Mouse (Mus musculus) cerebellum, postnatal 14 days (tissue): ENCODE data around the gene Fbxl14.

Experiments
- DNase-seq, 2 experiments: peaks; one replicate each; pipeline ENCODE4 v3.0.0; 2021; ENCODE audit warnings: mixed read lengths in 2 of 2

Fbxl14 gene

GRCm38 (mm10) chr6:119499271-119499670 is 19.8 kb downstream of the Fbxl14 start:
- DNase-seq, result no peak

DNA sequence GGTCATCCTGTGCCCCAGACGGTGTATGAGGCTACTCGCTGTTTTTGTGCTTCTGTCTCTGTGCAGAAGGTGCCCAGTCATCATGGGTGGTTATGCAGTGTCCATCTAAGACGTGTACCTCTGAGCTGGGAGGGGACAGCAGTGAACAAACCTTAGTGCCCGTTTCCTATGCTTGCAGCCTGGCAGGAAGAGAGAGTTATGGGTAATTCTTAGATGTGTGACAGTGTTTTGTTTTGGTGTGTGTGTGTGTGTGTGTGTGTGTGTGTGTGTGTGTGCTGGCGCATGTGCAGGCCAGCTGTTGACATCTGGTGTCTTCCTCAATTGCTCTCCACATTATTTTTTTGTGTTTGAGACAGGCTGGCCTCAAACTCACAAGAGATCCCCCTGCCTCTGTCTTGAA is 20.6 kb downstream of the Fbxl14 start:
- no peak for DNase-seq

DNA sequence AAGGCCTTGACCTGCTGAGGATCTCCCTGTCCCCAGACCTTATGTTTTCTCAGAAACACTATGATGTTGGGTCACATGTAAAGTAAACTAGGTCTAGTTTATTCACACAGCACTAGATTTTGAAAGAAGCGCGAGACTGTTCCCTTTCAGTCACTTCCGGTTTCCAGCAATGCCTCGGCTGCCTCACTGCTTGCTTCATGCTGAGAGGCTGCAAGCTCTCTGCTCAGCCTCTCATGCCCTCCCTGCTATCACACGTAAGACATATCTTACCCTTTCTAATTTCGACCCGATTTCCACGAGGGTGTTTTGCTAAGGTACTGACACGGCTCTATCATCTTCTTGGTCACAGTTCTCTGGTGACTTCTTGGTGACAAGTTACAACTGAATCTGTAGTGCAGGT is 22.6 kb downstream of the Fbxl14 start:
- no peak for DNase-seq

DNA sequence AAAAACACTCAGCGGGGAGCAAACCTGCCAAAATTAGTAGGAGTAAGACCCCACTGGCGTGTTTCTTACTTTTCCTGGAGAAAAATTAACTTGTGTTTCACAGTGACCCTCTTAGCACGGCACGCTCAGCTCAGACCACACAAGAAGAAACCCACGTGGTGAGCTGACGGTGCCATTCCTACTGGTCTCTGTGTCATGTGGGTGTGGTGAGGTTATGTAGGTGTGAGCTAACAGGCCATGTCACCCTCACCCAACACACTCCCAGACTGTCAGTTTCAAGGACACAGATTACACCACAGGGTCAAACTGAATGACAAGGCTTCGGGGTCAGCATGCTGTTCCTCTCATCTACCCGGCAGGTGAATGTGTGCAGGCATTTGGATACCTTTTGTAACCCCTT is 25.3 kb downstream of the Fbxl14 start:
- DNase-seq, result no peak

DNA sequence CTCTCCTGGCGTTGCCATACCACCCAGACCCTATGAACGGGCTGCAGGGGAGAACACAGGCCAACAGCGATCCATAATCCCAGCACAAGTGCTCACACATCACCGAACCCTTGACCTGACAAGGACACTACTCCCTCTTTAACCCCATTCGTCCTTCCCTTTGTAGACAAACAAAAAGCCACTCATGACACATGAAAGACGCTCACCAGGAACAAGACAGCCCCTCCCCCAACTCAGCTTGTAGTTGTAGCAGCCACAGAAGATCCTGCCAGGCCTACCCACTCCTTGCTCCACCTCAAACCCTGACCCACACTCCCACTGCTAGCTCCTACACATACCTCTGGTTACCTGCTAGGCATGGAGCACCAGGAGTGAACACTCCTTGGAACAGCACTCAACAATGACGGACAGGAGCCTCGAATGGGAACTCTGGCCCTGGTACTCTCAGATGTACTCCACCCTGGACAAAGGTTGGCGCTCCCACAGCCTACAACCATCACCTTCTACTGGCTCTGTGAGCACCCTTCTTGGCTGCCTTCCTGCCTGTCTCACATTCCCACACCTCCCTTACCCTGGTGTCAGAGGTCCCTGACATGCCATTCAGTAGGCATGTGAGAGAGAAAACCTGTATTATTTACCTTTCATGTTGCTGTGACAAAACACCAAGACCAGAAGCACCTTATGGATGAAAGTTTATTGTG is 26.2 kb downstream of the Fbxl14 start:
- DNase-seq, result no peak

- no peak for DNase-seq
Measured at GRCm38 (mm10) chr6:119508221-119508620, 28.8 kb downstream of the Fbxl14 start.

DNA sequence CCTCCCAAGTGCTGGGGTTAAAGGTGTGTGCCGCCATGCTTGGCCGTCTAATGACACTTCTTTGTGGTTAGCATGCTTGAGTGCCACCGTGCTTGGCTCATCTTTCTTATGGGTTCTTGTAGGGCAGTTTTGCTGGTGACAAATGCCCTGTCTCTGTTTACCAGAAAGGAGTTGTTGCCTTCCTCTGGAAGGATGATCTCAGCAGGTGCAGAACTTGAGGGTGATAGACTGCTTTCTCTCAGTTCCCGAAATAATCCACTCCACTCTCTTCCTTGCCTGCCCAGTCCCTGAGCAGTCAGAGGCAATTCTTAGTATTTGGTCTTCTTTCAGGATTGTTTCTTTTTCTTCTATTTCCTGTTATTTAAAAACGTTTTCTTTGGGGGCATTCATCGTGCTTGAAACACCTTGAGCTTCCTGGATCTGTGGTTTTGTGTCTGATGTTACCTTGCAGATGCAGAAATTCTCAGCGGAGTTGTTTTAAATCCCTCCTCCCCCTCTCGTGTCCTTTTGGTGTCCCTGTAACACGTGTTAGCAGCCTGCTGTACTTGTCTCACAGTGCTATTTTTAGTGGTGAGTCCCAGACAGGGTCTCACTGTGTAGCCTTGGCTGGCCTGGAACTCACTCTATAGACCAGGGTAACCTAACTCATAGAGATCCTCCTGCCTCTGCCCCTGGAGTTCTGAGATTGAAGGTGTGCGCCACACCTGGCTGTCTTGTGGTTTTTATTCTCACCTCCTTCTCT is 29.3 kb downstream of the Fbxl14 start:
- no peak for DNase-seq

DNA sequence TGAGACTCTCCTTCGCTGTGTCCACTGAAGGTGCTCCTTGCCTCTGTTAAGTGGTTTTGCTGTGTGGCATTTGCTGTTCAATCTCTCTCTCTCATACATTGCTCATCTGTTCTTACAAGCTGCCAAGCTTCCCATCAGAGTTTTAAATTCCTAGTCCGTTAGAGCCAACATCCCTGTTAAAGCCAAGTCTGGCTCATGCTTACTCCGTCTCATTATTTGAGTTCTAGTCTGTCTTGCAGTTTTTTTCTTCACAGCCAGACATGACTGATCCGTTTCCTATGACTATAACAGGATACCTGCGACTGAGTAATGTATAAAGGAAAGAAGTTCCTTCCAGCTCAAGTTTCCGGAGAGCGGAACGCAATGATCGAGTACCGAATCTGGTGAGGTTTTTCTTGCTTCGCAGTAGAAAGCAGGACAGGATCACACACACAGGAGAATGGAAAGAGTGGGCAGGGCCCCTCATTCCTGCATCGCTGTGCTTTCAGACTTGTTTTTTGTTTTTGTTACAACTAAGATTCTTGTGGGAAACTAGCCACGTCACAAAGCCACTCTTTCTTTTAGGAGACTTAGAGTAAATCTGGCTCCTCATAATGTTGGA is 30.1 kb downstream of the Fbxl14 start:
- DNase-seq, result no peak

DNA sequence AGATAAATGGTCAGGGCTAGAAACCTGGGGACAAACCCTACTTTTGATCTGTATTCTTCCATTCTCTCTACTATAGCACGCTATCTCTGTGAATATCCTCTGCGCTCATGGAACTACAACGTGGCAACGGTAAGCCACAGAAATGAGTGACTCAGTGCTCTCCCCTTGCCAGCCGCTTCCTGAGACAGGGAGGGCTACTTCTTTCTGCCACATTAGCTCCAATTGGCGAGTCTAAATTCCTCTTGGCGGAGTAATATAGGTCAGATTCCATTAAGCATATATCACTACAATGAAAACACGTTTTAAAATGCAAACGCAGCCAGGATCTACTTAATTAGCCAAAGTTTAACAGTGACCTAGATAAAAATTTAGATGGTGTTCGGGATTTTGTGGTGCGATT is 33.2 kb downstream of the Fbxl14 start:
- no peak for DNase-seq

DNA sequence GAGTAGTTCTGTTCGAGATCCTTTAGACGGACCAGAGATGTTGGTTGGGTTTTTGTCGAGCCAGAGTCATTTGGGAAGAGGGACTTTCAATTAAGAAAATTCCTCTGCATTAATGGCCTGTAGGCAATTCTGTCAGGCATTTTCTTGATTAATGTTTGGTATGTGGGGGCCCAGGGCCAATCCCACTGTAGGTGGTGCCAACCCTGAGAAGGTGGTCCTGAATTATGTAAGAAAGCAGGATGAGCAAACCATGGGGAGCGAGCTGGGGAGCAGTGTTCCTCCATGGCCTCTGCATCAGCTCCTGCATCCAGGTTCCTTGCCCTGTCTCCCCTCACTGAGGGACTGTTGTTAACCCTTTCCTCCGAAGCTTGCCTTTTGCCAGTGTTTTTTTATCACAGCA is 34.0 kb downstream of the Fbxl14 start:
- DNase-seq, result no peak

- DNase-seq, result peak in 1 of 2 experiments; percentile 20
Measured at GRCm38 (mm10) chr6:119514085-119514484, 34.6 kb downstream of the Fbxl14 start.

- no peak for DNase-seq
Measured at GRCm38 (mm10) chr6:119520731-119521130, 41.3 kb downstream of the Fbxl14 start.

- DNase-seq, result peak; percentile 29 to 47
Measured at GRCm38 (mm10) chr6:119521482-119521900, 42.0 kb downstream of the Fbxl14 start.

GRCm38 (mm10) chr6:119521931-119522391 is 42.5 kb downstream of the Fbxl14 start:
- peak; percentile 10 to 30 for DNase-seq

DNA sequence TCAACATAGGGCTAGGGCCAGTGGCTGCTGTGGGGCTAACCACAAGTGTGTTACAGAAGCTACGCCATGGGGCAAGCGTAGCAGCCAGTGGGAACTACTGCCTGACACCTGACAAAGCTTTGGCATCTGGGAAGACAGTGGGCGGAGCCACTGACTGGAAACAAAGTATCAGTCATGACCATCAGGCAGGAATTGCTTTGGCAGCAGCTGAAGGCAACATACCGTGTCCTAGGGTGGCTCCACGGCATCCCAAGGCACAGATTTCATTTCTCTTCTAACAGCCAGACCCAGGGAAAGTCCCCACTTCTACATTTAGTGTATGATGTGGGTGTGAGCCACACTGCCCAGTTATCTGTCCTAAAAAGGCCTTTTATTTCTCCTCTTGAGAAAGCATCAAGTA is 47.0 kb downstream of the Fbxl14 start:
- DNase-seq, result no peak

DNA sequence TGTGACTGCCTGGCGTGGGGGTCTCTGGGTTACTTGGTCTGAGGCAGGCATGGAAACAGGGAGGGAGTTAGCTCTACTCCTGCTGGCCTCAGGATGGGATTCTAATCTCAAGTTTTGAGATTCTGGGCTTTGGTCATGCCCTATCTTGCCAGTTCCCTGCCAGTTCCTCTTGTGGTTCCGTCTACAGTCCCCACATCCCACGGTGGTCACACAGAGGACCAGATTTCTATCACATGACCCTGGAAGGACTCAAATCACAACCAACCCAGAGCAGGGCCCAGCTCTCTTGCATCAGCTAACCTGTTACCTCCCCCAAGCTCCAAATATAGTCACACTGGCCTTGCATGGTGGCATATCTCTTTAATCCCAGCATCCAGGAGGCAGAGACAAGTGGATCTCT is 50.2 kb downstream of the Fbxl14 start:
- no peak for DNase-seq
